Mouse (Mus musculus) forebrain, embryonic 13.5 days (tissue): ENCODE measurements at regions not wholly inside any gene's neighbourhood (a gene's known extent, or its start where the extent isn't known, plus 50 kb on each side); places are given as distances from the start of the nearest gene placed in this dataset.

Experiments used
- ATAC-seq: fragments of 200-750 bp; cut with Nextera tagmentation; 2 replicates; pipeline ENCODE4 v1.8.0; 2017
- H3K27ac ChIP-seq: fragments of 300-500 bp; sonication (generic); 2 replicates; pipeline ENCODE4 v1.5.1; 2015; ENCODE audit warnings: inconsistent platforms, mild to moderate bottlenecking, moderate library complexity
- H3K27me3 ChIP-seq: fragments of 300-500 bp; sonication (generic); 2 replicates; pipeline ENCODE4 v1.6.1; 2015; ENCODE audit warnings: mild to moderate bottlenecking, inconsistent platforms
- H3K36me3 ChIP-seq: fragments of 300-500 bp; sonication (generic); 2 replicates; pipeline ENCODE4 v1.6.1; 2015; ENCODE audit warnings: mild to moderate bottlenecking, inconsistent platforms; ENCODE audit not compliant: poor library complexity, severe bottlenecking
- H3K4me1 ChIP-seq: fragments of 300-500 bp; sonication (generic); 2 replicates; pipeline ENCODE4 v1.6.1; 2015; ENCODE audit warnings: inconsistent platforms
- H3K4me2 ChIP-seq: fragments of 300-500 bp; sonication (generic); 2 replicates; pipeline ENCODE4 v1.6.1; 2015; ENCODE audit warnings: inconsistent platforms, mild to moderate bottlenecking, moderate library complexity
- H3K4me3 ChIP-seq: fragments of 300-500 bp; sonication (generic); 2 replicates; pipeline ENCODE4 v1.5.1; 2015; ENCODE audit warnings: mild to moderate bottlenecking, inconsistent platforms
- H3K9ac ChIP-seq: fragments of 300-500 bp; sonication (generic); 2 replicates; pipeline ENCODE4 v1.6.1; 2015; ENCODE audit warnings: mild to moderate bottlenecking, inconsistent platforms
- H3K9me3 ChIP-seq: fragments of 300-500 bp; sonication (generic); replicated peaks from 2 replicates; pipeline ENCODE4 v1.6.1; 2016; ENCODE audit warnings: inconsistent platforms
- WGBS: fragments of 180-500 bp; shearing (Covaris S2); methylation state at CpG from one replicate; pipeline ENCODE4 v1.1.7; 2015; 5-methylcytosine and 5-hydroxymethylcytosine counted together

GRCm38 (mm10) chr1:157009427-157009826, 70.0 kb upstream of the Ralgps2 start:
- no peak overlapping the region for H3K9ac ChIP-seq
- 77% methylated on average over 9 of the region's 9 CpGs for WGBS
- no peaks in the 10 kb centered on the region for H3K9me3 ChIP-seq
- H3K36me3 ChIP-seq, result no peaks in the 10 kb centered on the region
- no peaks in the 10 kb centered on the region for H3K4me1 ChIP-seq
- H3K27ac ChIP-seq, result no peak overlapping the region
- no peak overlapping the region for H3K4me2 ChIP-seq
- no peak overlapping the region for H3K4me3 ChIP-seq
- no peak for ATAC-seq
- H3K27me3 ChIP-seq, result no peaks in the 10 kb centered on the region

- Histone ChIP-seq H3K4me3 (no peak overlapping the region), H3K36me3 (no peaks in the 10 kb centered on the region), H3K9me3 (no peaks in the 10 kb centered on the region), H3K4me1 (no peaks in the 10 kb centered on the region), H3K4me2 (no peak overlapping the region), H3K27ac (no peak overlapping the region), H3K27me3 (no peaks in the 10 kb centered on the region), H3K9ac (no peak overlapping the region)
- WGBS, result 90% methylated on average over 4 of the region's 4 CpGs
- no peak for ATAC-seq
Measured at GRCm38 (mm10) chr1:157007891-157008730, 68.7 kb upstream of the Ralgps2 start.

- 87% methylated on average over 16 of the region's 16 CpGs for WGBS
- H3K27me3 ChIP-seq, result no peaks in the 10 kb centered on the region
- no peak for ATAC-seq
- no peak overlapping the region for H3K4me3 ChIP-seq
- H3K27ac ChIP-seq, result no peak overlapping the region
- H3K4me2 ChIP-seq, result no peak overlapping the region
- H3K9me3 ChIP-seq, result no peaks in the 10 kb centered on the region
- no peaks in the 10 kb centered on the region for H3K36me3 ChIP-seq
- H3K4me1 ChIP-seq, result peaks cover 16% of the 10 kb centered on the region
- no peak overlapping the region for H3K9ac ChIP-seq
Measured at GRCm38 (mm10) chr1:157004312-157005074, 65.1 kb upstream of the Ralgps2 start.

GRCm38 (mm10) chr1:157003034-157003433, 63.6 kb upstream of the Ralgps2 start:
- H3K4me1 ChIP-seq, result peaks cover 27% of the 10 kb centered on the region
- H3K27ac ChIP-seq, result no peak overlapping the region
- H3K27me3 ChIP-seq, result no peaks in the 10 kb centered on the region
- H3K4me2 ChIP-seq, result no peak overlapping the region
- WGBS, result 89% methylated on average over 7 of the region's 7 CpGs
- no peaks in the 10 kb centered on the region for H3K36me3 ChIP-seq
- H3K9me3 ChIP-seq, result no peaks in the 10 kb centered on the region
- no peak overlapping the region for H3K9ac ChIP-seq
- H3K4me3 ChIP-seq, result no peak overlapping the region
- no peak for ATAC-seq

- no peak for ATAC-seq
- 98% methylated on average over 2 of the region's 2 CpGs for WGBS
- Histone ChIP-seq H3K27me3 (no peaks in the 10 kb centered on the region), H3K4me3 (no peak overlapping the region), H3K27ac (no peak overlapping the region), H3K36me3 (no peaks in the 10 kb centered on the region), H3K4me2 (no peak overlapping the region), H3K9ac (no peak overlapping the region), H3K9me3 (no peaks in the 10 kb centered on the region), H3K4me1 (peaks cover 35% of the 10 kb centered on the region)
Measured at GRCm38 (mm10) chr1:157002258-157002657, 62.8 kb upstream of the Ralgps2 start.

- no peaks in the 10 kb centered on the region for H3K9me3 ChIP-seq
- H3K27me3 ChIP-seq, result no peaks in the 10 kb centered on the region
- no peaks in the 10 kb centered on the region for H3K36me3 ChIP-seq
- no peak overlapping the region for H3K4me2 ChIP-seq
- 58% methylated on average over 6 of the region's 6 CpGs for WGBS
- peak; percentile 10; the same call in 1 of the 2 replicates for ATAC-seq
- H3K4me1 ChIP-seq, result peaks cover 43% of the 10 kb centered on the region
- H3K9ac ChIP-seq, result no peak overlapping the region
- no peak overlapping the region for H3K4me3 ChIP-seq
- H3K27ac ChIP-seq, result peak overlapping the region; percentile 37
Measured at GRCm38 (mm10) chr1:157001008-157001660, 61.7 kb upstream of the Ralgps2 start.

- H3K4me1 ChIP-seq, result peaks cover 43% of the 10 kb centered on the region
- whole genome bisulfite sequencing, result 57% methylated on average over 8 of the region's 8 CpGs
- H3K4me2 ChIP-seq, result no peak overlapping the region
- H3K36me3 ChIP-seq, result no peaks in the 10 kb centered on the region
- H3K9me3 ChIP-seq, result no peaks in the 10 kb centered on the region
- H3K27ac ChIP-seq, result peak overlapping the region; percentile 37; the same call in 1 of the 2 replicates
- H3K27me3 ChIP-seq, result no peaks in the 10 kb centered on the region
- ATAC-seq, result no peak
- no peak overlapping the region for H3K4me3 ChIP-seq
- no peak overlapping the region for H3K9ac ChIP-seq
Measured at GRCm38 (mm10) chr1:156999947-157000346, 60.5 kb upstream of the Ralgps2 start.

- H3K9ac ChIP-seq, result no peak overlapping the region
- H3K4me1 ChIP-seq, result peaks cover 43% of the 10 kb centered on the region
- no peak for ATAC-seq
- H3K27me3 ChIP-seq, result no peaks in the 10 kb centered on the region
- no peak overlapping the region for H3K4me3 ChIP-seq
- H3K27ac ChIP-seq, result no peak overlapping the region
- no peak overlapping the region for H3K4me2 ChIP-seq
- WGBS, result 89% methylated on average over 8 of the region's 8 CpGs
- no peaks in the 10 kb centered on the region for H3K9me3 ChIP-seq
- H3K36me3 ChIP-seq, result no peaks in the 10 kb centered on the region
Measured at GRCm38 (mm10) chr1:156999272-156999671, 59.8 kb upstream of the Ralgps2 start.

- no peaks in the 10 kb centered on the region for H3K36me3 ChIP-seq
- no peak overlapping the region for H3K4me3 ChIP-seq
- H3K4me2 ChIP-seq, result no peak overlapping the region
- 24% methylated on average over 12 of the region's 12 CpGs for WGBS
- H3K27ac ChIP-seq, result peak overlapping the region; percentile 73
- H3K4me1 ChIP-seq, result peaks cover 52% of the 10 kb centered on the region
- ATAC-seq, result peak; percentile 72
- H3K27me3 ChIP-seq, result no peaks in the 10 kb centered on the region
- no peak overlapping the region for H3K9ac ChIP-seq
- no peaks in the 10 kb centered on the region for H3K9me3 ChIP-seq
Measured at GRCm38 (mm10) chr1:156997476-156998305, 58.3 kb upstream of the Ralgps2 start.

- 51% methylated on average over 10 of the region's 10 CpGs for WGBS
- peak; percentile 76 for ATAC-seq
Measured at GRCm38 (mm10) chr1:156997033-156997432, 57.6 kb upstream of the Ralgps2 start.

GRCm38 (mm10) chr1:156996084-156996880, 56.9 kb upstream of the Ralgps2 start:
- H3K4me2 ChIP-seq, result no peak overlapping the region
- no peaks in the 10 kb centered on the region for H3K36me3 ChIP-seq
- H3K27me3 ChIP-seq, result no peaks in the 10 kb centered on the region
- no peak for ATAC-seq
- no peak overlapping the region for H3K4me3 ChIP-seq
- H3K4me1 ChIP-seq, result peaks cover 58% of the 10 kb centered on the region
- no peaks in the 10 kb centered on the region for H3K9me3 ChIP-seq
- 90% methylated on average over 10 of the region's 10 CpGs for WGBS
- H3K27ac ChIP-seq, result peak overlapping the region; percentile 73
- H3K9ac ChIP-seq, result no peak overlapping the region

More at GRCm38 (mm10) chr1:156997033-156997432, 57.6 kb upstream of the Ralgps2 start:
- H3K9me3 ChIP-seq, result no peaks in the 10 kb centered on the region
- H3K27me3 ChIP-seq, result no peaks in the 10 kb centered on the region
- no peaks in the 10 kb centered on the region for H3K36me3 ChIP-seq
- H3K4me1 ChIP-seq, result peaks cover 58% of the 10 kb centered on the region
- H3K4me2 ChIP-seq, result no peak overlapping the region
- H3K27ac ChIP-seq, result peak overlapping the region; percentile 73
- H3K9ac ChIP-seq, result no peak overlapping the region
- H3K4me3 ChIP-seq, result no peak overlapping the region
